Mouse (Mus musculus): ENCODE measurements around the gene Ccdc18.
"Not testable (repeated sequence)": the region's sequence is repeated elsewhere in the genome, so short reads cannot be mapped to it uniquely, and the experiment has no call there.

Ccdc18 gene

DNA sequence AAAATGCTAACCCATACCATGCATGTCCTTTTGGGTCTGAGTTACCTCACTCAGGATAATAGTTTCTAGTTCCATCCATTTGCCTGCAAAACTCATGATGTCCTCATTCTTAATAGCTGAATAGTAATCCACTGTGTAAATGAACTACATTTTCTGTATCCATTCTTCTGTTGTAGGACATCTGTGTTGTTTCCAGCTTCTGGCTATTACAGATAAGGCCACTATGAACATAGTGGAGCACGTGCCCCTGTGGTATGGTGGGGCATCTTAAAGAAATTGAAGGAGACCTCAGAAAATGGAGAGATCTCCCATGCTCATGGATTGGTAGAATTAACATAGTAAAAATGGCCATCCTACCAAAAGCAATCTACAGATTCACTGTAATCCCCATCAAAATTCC, 131.1 kb downstream of the Ccdc18 start:
- not testable (repeated sequence) for DNase-seq

DNA sequence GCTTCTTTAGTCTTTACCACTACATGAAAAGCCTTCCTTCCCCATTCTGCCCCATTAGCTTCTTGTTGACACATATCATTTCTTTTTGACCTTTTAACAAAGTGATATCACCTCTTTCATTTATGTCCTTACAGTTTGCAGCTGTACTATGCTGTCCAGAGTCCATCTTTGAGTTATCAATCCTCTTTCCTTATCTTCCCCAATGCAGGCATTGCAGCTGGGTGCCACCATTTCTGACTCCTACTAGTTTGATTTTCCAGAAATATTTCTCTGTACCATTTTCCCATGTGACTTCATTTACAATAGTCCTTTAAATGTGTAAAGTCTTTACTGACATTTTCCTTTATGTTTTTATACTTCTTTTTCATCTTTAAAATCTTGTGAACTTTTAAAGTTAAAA, 134.3 kb downstream of the Ccdc18 start:
- DNase-seq, result no peak

DNA sequence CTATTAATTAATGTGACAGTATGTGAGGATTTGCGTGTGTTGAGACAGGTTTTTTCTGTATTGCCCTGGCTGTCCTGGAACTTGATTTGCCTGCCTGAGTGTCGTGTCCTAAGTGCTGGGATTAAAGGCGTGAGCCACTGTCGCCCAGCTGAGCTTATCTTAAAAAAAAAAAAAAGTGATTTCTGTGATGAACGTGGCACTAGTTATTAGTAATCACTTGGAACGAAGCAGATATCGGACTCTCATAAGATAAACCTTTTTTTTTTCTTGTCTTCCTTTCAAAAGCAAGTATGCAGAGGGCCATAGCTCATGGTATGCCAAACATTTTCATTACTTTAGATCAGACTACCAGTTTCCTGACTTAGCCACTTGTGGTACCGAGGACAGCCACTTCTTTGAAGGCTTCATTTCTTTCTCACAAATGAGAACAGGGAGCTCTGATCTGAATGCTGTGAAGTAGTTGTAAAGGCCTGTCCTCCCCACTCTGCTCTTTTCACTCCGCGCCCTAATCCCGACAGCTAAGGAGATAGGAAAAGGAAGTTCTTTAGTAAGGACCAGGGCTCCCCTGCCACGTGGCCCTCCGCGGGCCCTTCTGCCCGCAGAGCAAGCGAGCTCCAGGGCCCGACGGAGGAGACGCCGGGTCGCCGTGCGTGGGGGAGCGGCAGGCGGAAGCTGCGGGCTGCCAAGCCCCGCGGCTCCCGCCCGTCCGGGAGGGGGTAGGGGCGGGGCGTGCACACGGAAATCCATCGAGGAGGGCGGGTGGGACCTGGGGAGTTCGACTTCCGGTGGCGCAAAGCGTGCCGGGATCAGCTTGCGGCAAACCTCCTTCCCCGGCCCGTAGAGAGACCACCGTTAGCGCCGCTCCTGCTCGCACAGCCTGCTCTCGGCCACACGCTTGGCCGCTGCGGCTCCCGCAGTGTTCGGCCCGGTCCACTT, 135.7 kb downstream of the Ccdc18 start, which contains the start of gene Dr1:
Dr1 (plus strand) TSS at position 771 of the 936 bp plus-strand sequence.
- peak; percentile 78 to 84 for DNase-seq

DNA sequence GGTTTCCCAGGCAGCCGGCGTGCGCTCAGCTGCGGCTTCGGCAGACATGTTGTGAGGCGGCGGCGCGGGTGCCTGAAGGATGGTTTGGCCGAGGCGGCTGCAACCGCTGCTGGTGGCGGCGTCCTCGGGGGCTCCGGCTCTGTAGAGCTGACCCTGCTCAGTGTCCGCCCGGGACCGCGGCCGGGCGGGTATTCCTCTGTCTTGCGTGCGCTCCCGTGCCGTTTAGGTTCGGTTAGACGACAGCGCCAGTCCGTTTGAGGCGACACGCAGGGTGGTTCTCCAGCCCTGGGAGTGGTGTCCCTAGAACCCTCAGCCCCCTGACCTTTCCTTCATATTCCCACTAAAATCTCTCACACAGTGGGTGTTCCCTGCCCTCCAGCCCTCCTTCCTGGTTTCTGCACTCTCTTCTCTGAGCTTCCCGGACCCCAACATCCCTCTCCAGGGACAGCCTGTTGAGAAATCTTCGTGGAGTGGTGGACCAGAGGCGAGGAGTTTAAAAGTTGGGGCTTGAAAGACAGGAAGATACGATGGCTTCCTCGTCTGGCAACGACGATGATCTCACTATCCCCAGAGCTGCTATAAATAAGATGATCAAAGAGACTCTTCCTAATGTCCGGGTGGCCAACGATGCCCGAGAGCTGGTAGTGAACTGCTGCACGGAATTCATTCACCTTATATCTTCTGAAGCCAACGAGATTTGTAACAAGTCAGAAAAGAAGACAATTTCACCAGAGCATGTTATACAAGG, 136.6 kb downstream of the Ccdc18 start:
- no peak for DNase-seq

DNA sequence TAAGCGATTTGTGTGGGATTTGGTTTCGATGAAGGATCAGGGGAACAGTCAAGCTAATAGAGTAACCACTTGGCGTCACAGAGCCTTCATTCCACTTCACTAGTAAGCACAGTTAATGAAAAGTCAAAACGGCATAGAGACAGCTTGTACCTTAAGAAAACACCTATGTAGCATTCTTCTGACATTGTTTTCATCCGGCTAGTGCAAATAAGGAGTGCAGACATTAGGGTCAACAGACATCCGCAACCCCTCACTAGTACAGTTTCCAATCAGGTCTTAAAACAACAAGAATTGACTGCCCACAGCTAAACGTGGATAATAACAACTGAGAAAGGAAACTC, 137.1 kb downstream of the Ccdc18 start:
- no peak for DNase-seq

DNA sequence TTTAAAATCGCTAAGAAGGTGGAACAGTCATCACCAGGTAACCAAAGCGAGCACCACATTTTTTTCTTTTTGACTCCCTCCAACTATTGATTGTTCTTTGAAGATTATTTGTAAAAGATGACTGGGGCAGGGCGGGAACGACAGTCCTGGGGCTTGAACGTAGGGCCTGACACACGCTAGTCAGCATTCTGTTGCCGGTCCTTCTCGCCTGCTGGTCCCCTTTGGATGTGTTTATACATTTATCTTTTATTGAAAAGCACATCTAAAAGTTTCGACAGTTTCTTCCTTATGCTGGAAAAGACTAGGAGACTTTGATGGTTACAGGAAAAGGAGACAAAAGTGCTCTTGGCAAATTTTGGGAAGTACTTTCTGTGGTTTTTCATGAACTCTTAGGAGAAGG, 137.7 kb downstream of the Ccdc18 start:
- no peak for DNase-seq

DNA sequence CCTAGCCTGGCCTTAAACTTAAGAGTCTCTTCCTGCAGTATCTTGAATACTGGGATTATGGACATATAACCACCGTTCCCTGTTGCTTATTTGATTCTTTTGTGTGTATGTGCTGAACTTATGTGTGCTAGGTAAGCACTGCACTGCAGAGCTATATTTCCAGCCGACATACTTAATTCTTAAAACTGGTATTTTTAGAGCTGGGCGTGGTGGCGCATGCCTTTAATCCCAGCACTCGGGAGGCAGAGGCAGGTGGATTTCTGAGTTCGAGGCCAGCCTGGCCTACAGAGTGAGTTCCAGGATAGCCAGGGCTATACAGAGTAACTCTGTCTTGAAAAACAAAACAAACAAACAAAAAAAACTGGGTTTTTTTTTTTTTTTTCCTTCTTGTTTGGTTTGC, 138.7 kb downstream of the Ccdc18 start:
- not testable (repeated sequence) for DNase-seq
